Mouse (Mus musculus) lung, embryonic 16.5 days (tissue): Measurements from ENCODE around the gene Aktip. TPM values are rescaled to one million over a fixed set of nuclear protein-coding genes. Genes with fewer than 3 reads are reported as not detected.
A peak's percentile ranks its signal among the peaks of the same experiment; 100 is the strongest.

Experiments used
- ATAC-seq: fragments of 200-750 bp; cut with Nextera tagmentation; 2 replicates; pipeline ENCODE4 v1.8.0; 2017; ENCODE audit warnings: low read depth, mild to moderate bottlenecking, moderate library complexity
- H3K27ac ChIP-seq: fragments of 300-500 bp; sonication (generic); 2 replicates; pipeline ENCODE4 v1.5.1; 2014; ENCODE audit warnings: mild to moderate bottlenecking, control low read depth, low read length
- H3K27me3 ChIP-seq: fragments of 300-500 bp; sonication (generic); 2 replicates; pipeline ENCODE4 v1.6.1; 2014; ENCODE audit warnings: low read depth, low read length, mixed read lengths; ENCODE audit not compliant: control insufficient read depth, insufficient read depth
- H3K36me3 ChIP-seq: fragments of 300-500 bp; sonication (generic); 2 replicates; pipeline ENCODE4 v1.6.1; 2014; ENCODE audit warnings: low read length; ENCODE audit not compliant: control insufficient read depth, insufficient read depth
- H3K4me1 ChIP-seq: fragments of 300-500 bp; sonication (generic); replicated peaks from 2 replicates; pipeline ENCODE4 v1.6.1; 2014; ENCODE audit warnings: low read length, mixed read lengths; ENCODE audit not compliant: control insufficient read depth, insufficient read depth
- H3K4me2 ChIP-seq: fragments of 300-500 bp; sonication (generic); 2 replicates; pipeline ENCODE4 v1.6.1; 2014; ENCODE audit warnings: low read depth, low read length, control low read depth
- H3K4me3 ChIP-seq: fragments of 300-500 bp; sonication (generic); 2 replicates; pipeline ENCODE4 v1.5.1; 2014; ENCODE audit warnings: mild to moderate bottlenecking, low read length, control low read depth
- H3K9ac ChIP-seq: fragments of 300-500 bp; sonication (generic); 2 replicates; pipeline ENCODE4 v1.6.1; 2014; ENCODE audit warnings: low read length, control low read depth
- H3K9me3 ChIP-seq: fragments of 300-500 bp; sonication (generic); 2 replicates; pipeline ENCODE4 v1.6.1; 2016; ENCODE audit warnings: low read length; ENCODE audit not compliant: control insufficient read depth
- WGBS: fragments of 180-500 bp; shearing (Covaris S2); extraction: QIAGEN DNeasy Blood & Tissue Kit; methylation state at CpG from one replicate; pipeline ENCODE4 v1.1.7; 2014; 5-methylcytosine and 5-hydroxymethylcytosine counted together
- polyA plus RNA-seq: library from polyadenylated mRNA; unstranded; fragments of >200 nt; fragmentation: Nextera tagmentation; extraction: Ambion mirVana; gene quantifications from 2 replicates; pipeline ENCODE4 v1.2.1, GENCODE M21; 2015

Aktip gene
- polyA plus RNA-seq, 1 experiment from 2014 or later: 76.9 TPM

- no peak overlapping the region for H3K27ac ChIP-seq
- peaks cover 2% of the 10 kb centered on the region; the same call in 1 of the 2 replicates for H3K4me1 ChIP-seq
- H3K4me3 ChIP-seq: no peak overlapping the region
- H3K9me3 ChIP-seq: no peaks in the 10 kb centered on the region
- ATAC-seq: peak; percentile 41; the same call in 1 of the 2 replicates
- WGBS: 60% methylated on average over 15 of the region's 15 CpGs
- no peak overlapping the region for H3K4me2 ChIP-seq
- H3K9ac ChIP-seq: no peak overlapping the region
- no peaks in the 10 kb centered on the region for H3K27me3 ChIP-seq
- H3K36me3 ChIP-seq: no peaks in the 10 kb centered on the region
Measured at GRCm38 (mm10) chr8:91148643-91149178, 51.1 kb downstream of the Aktip start.

GRCm38 (mm10) chr8:91147715-91148114 lies 52.1 kb downstream of the Aktip start:
- Histone ChIP-seq H3K9me3 (no peaks in the 10 kb centered on the region), H3K4me3 (no peak overlapping the region), H3K27me3 (no peaks in the 10 kb centered on the region), H3K4me1 (peaks cover 2% of the 10 kb centered on the region; the same call in 1 of the 2 replicates), H3K9ac (no peak overlapping the region), H3K27ac (no peak overlapping the region), H3K4me2 (peak overlapping the region; percentile 39), H3K36me3 (no peaks in the 10 kb centered on the region)
- ATAC-seq: no peak
- 9% methylated on average over 6 of the region's 6 CpGs for WGBS

- ATAC-seq: no peak
Measured at GRCm38 (mm10) chr8:91140828-91141227, 58.9 kb downstream of the Aktip start.

GRCm38 (mm10) chr8:91135308-91136181 lies 64.2 kb downstream of the Aktip start:
- Histone ChIP-seq H3K36me3 (no peaks in the 10 kb centered on the region), H3K27ac (0 out of 2 replicates have a peak overlapping the region, but pooled peaks have one; percentile 22), H3K27me3 (no peaks in the 10 kb centered on the region), H3K9ac (no peak overlapping the region), H3K4me2 (no peak overlapping the region), H3K4me3 (no peak overlapping the region), H3K9me3 (no peaks in the 10 kb centered on the region), H3K4me1 (peaks cover 15% of the 10 kb centered on the region)
- WGBS: 77% methylated on average over 14 of the region's 14 CpGs
- ATAC-seq: no peak

More at GRCm38 (mm10) chr8:91140828-91141227, 58.9 kb downstream of the Aktip start:
- no peaks in the 10 kb centered on the region for H3K27me3 ChIP-seq
- 71% methylated on average over 4 of the region's 4 CpGs for WGBS
- no peaks in the 10 kb centered on the region for H3K36me3 ChIP-seq
- no peak overlapping the region for H3K9ac ChIP-seq
- 0 out of 2 replicates have a peak, but pooled peaks cover 6% of the 10 kb centered on the region for H3K4me1 ChIP-seq
- H3K4me3 ChIP-seq: no peak overlapping the region
- H3K4me2 ChIP-seq: no peak overlapping the region
- no peaks in the 10 kb centered on the region; the same call in 1 of the 2 replicates for H3K9me3 ChIP-seq
- no peak overlapping the region for H3K27ac ChIP-seq

GRCm38 (mm10) chr8:91134659-91135058 lies 65.1 kb downstream of the Aktip start:
- Histone ChIP-seq H3K4me1 (peaks cover 15% of the 10 kb centered on the region), H3K9me3 (no peaks in the 10 kb centered on the region), H3K4me2 (peak overlapping the region; percentile 56), H3K9ac (peak overlapping the region; percentile 57; the same call in 1 of the 2 replicates), H3K27me3 (no peaks in the 10 kb centered on the region), H3K4me3 (peak overlapping the region; percentile 95), H3K27ac (peak overlapping the region; percentile 67), H3K36me3 (peaks cover under 1% of the 10 kb centered on the region)
- no peak for ATAC-seq
- WGBS: 49% methylated on average over 12 of the region's 12 CpGs

GRCm38 (mm10) chr8:91134070-91134475 lies 65.7 kb downstream of the Aktip start:
- peaks cover 15% of the 10 kb centered on the region for H3K4me1 ChIP-seq
- under 1% methylated on average over 24 of the region's 24 CpGs for WGBS
- no peaks in the 10 kb centered on the region for H3K9me3 ChIP-seq
- H3K4me3 ChIP-seq: peak overlapping the region; percentile 95
- H3K27me3 ChIP-seq: no peaks in the 10 kb centered on the region
- peak overlapping the region; percentile 56 for H3K4me2 ChIP-seq
- H3K9ac ChIP-seq: peak overlapping the region; percentile 57
- peak overlapping the region; percentile 67 for H3K27ac ChIP-seq
- ATAC-seq: peak; percentile 98
- peaks cover 6% of the 10 kb centered on the region for H3K36me3 ChIP-seq

GRCm38 (mm10) chr8:91133441-91134069 lies 66.2 kb downstream of the Aktip start:
- WGBS: under 1% methylated on average over 50 of the region's 58 CpGs
- Histone ChIP-seq H3K4me3 (peak overlapping the region; percentile 95), H3K27ac (peak overlapping the region; percentile 88), H3K4me2 (peak overlapping the region; percentile 71), H3K9ac (peak overlapping the region; percentile 84), H3K9me3 (no peaks in the 10 kb centered on the region), H3K36me3 (peaks cover 8% of the 10 kb centered on the region), H3K4me1 (peaks cover 15% of the 10 kb centered on the region), H3K27me3 (no peaks in the 10 kb centered on the region)
- ATAC-seq: peak; percentile 42

GRCm38 (mm10) chr8:91132731-91133130 lies 67.0 kb downstream of the Aktip start:
- Histone ChIP-seq H3K27ac (peak overlapping the region; percentile 88), H3K36me3 (peaks cover 13% of the 10 kb centered on the region), H3K27me3 (no peaks in the 10 kb centered on the region), H3K9ac (peak overlapping the region; percentile 84; the same call in 1 of the 2 replicates), H3K4me2 (peak overlapping the region; percentile 71), H3K9me3 (no peaks in the 10 kb centered on the region), H3K4me3 (peak overlapping the region; percentile 95), H3K4me1 (peaks cover 15% of the 10 kb centered on the region)
- ATAC-seq: no peak
- 59% methylated on average over 4 of the region's 4 CpGs for WGBS

- Histone ChIP-seq H3K27ac (no peak overlapping the region), H3K27me3 (no peaks in the 10 kb centered on the region), H3K4me3 (no peak overlapping the region), H3K4me2 (no peak overlapping the region), H3K9me3 (no peaks in the 10 kb centered on the region), H3K9ac (no peak overlapping the region), H3K4me1 (no peaks in the 10 kb centered on the region), H3K36me3 (peaks cover 55% of the 10 kb centered on the region)
- no peak for ATAC-seq
- 90% methylated on average over 8 of the region's 8 CpGs for WGBS
Measured at GRCm38 (mm10) chr8:91126786-91127185, 73.0 kb downstream of the Aktip start.
